Mouse (Mus musculus): ENCODE measurements around the gene Gm21750.
"Not testable (repeated sequence)": the region's sequence is repeated elsewhere in the genome, so short reads cannot be mapped to it uniquely, and the experiment has no call there.

Gene Gm21750

GRCm38 (mm10) chr14:73660925-73661324 is at the start of gene Gm21750:
TSS of gene Gm21750 (plus strand) at chr14:73661225.
- DNase-seq: not testable (repeated sequence)

GRCm38 (mm10) chr14:73614961-73615360 is 46.1 kb upstream of the Gm21750 start:
- DNase-seq: not testable (repeated sequence)

GRCm38 (mm10) chr14:73620880-73621279 is 40.1 kb upstream of the Gm21750 start:
- no peak for DNase-seq

- no peak for DNase-seq
These were observed 38.0 kb upstream of the Gm21750 start for GRCm38 (mm10) chr14:73622988-73623387.

- DNase-seq: no peak
These were observed 35.6 kb upstream of the Gm21750 start for GRCm38 (mm10) chr14:73625469-73625868.

- DNase-seq: no peak
These were observed 29.5 kb upstream of the Gm21750 start for GRCm38 (mm10) chr14:73631511-73631910.

GRCm38 (mm10) chr14:73632648-73633263 is 28.3 kb upstream of the Gm21750 start:
- DNase-seq: no peak

GRCm38 (mm10) chr14:73634356-73634755 is 26.7 kb upstream of the Gm21750 start:
- no peak for DNase-seq

GRCm38 (mm10) chr14:73637460-73637859 is 23.6 kb upstream of the Gm21750 start:
- DNase-seq: peak in 1 of 2 experiments; percentile 14

- no peak for DNase-seq
These were observed 10.8 kb upstream of the Gm21750 start for GRCm38 (mm10) chr14:73650179-73650578.

- DNase-seq: no peak
These were observed 9.1 kb downstream of the Gm21750 start for GRCm38 (mm10) chr14:73670091-73670490.

- DNase-seq: no peak
These were observed 26.7 kb downstream of the Gm21750 start for GRCm38 (mm10) chr14:73687726-73688125.

- no peak for DNase-seq
These were observed 27.4 kb downstream of the Gm21750 start for GRCm38 (mm10) chr14:73688427-73688826.

- peak; percentile 14 to 16 for DNase-seq
These were observed 39.2 kb downstream of the Gm21750 start for GRCm38 (mm10) chr14:73700256-73700655.

- DNase-seq: no peak
These were observed 48.5 kb downstream of the Gm21750 start for GRCm38 (mm10) chr14:73709412-73710110.
